ENCODE assay signal across 8 mouse cellular contexts in genomic region chr2:156774738-156775454, GRCm38 (mm10). TPM values are rescaled to one million over a fixed set of nuclear protein-coding genes. Genes with fewer than 3 reads are reported as not detected.
A peak's percentile ranks its signal among the peaks of the same experiment; 100 is the strongest.
DNase-seq lines count a peak whose midpoint lies in the region; ATAC-seq lines count a peak whose summit lies in the region.

Myl9 (plus strand) TSS chr2:156775420.

- no peaks in the 10 kb centered on the region for H3K9me3 ChIP-seq in forebrain, embryonic 15.5 days
- H3K9me3 ChIP-seq in midbrain, embryonic 10.5 days (replicated peaks) = no peaks in the 10 kb centered on the region

- H3K27me3 ChIP-seq in forebrain, embryonic 15.5 days = no peaks in the 10 kb centered on the region
- peaks cover 27% of the 10 kb centered on the region for H3K27me3 ChIP-seq in midbrain, embryonic 10.5 days (ENCODE audit: low read depth, poor library complexity, severe bottlenecking)

- peak within 1 kb of the TSS; percentile 33 for H3K9ac ChIP-seq in forebrain, embryonic 15.5 days (replicated peaks)

- no peaks in the 10 kb centered on the region for H3K36me3 ChIP-seq in forebrain, embryonic 15.5 days
- no peaks in the 10 kb centered on the region for H3K36me3 ChIP-seq in midbrain, embryonic 10.5 days

- peak within 1 kb of the TSS; percentile 38 for H3K4me3 ChIP-seq in forebrain, embryonic 15.5 days
- peak within 1 kb of the TSS; percentile 60 for H3K4me3 ChIP-seq in midbrain, embryonic 10.5 days

- intact Hi-C loops in left cerebral cortex, postnatal 25 days (cut with DNase I) = no loop called here

- peak; percentile 80 for ATAC-seq in forebrain, embryonic 15.5 days (replicated peaks)
- ATAC-seq in cerebellum, adult (ENCODE audit: insufficient number of reproducible peaks, low FRiP score, low TSS enrichment) = no peak

- H3K4me2 ChIP-seq in forebrain, embryonic 15.5 days (replicated peaks) = peak within 1 kb of the TSS; percentile 65

- peak within 1 kb of the TSS; percentile 65 for H3K27ac ChIP-seq in forebrain, embryonic 15.5 days (replicated peaks)
- H3K27ac ChIP-seq in midbrain, embryonic 10.5 days (replicated peaks) = peak within 1 kb of the TSS; percentile 89

- peaks cover 25% of the 10 kb centered on the region for H3K4me1 ChIP-seq in forebrain, embryonic 15.5 days
- peaks cover 28% of the 10 kb centered on the region for H3K4me1 ChIP-seq in midbrain, embryonic 10.5 days

- 1% methylated on average over 28 of the region's 28 CpGs for WGBS in forebrain, embryonic 15.5 days
- WGBS in midbrain, embryonic 10.5 days = 3% methylated on average over 28 of the region's 28 CpGs

- peak; percentile 56 for DNase-seq in ES-CJ7 (ENCODE audit: low read depth, low spot score)
- DNase-seq in adrenal gland, adult 2 months = peak; percentile 42
- DNase-seq in heart, postnatal 4 days = peak; percentile 84
- DNase-seq in left cerebral cortex, postnatal 25 days (ENCODE audit: low spot score in 2 of 2) = no peak
- DNase-seq in midbrain, embryonic 10.5 days (ENCODE audit: low spot score) = peak; percentile 80
- no peak for DNase-seq in urinary bladder, postnatal 25 days (ENCODE audit: low spot score)

RNA-seq across cellular contexts. Expression of gene Myl9, which starts in this region (rescaled TPM):
- 10 to 100 TPM; 74.9 to 85.2 TPM for total RNA-seq in adrenal gland, adult 2 months (2021)
- 44.0 and 48.0 TPM in 2 replicates for polyA plus RNA-seq in adrenal gland, adult 2 months (2012; rRNA removed)
- 32.2 and 34.2 TPM in 2 replicates for polyA plus RNA-seq in forebrain, embryonic 15.5 days (2015; fragmentation: Nextera tagmentation; extraction: Ambion mirVana)
- 1,000 to 10,000 TPM; 1,178 to 1,267 TPM for total RNA-seq in heart, postnatal 4 days (2021)
- 10 to 100 TPM; 14.7 to 16.1 TPM for total RNA-seq in left cerebral cortex, postnatal 25 days (2021)
- polyA plus RNA-seq in midbrain, embryonic 10.5 days (2016; fragmentation: Nextera tagmentation; extraction: Ambion mirVana) = 83.4 and 120 TPM in 2 replicates

Comparison
In these comparisons a context has a peak if more than half of its experiments do, and no peak if none do; other contexts are left out.
1. RNA of gene Myl9 (total RNA-seq): 1,178 to 1,267 TPM in heart, postnatal 4 days; 74.9 to 85.2 TPM in adrenal gland, adult 2 months and 14.7 to 16.1 TPM in left cerebral cortex, postnatal 25 days; every median in the first group is over 10 times any median in the second.
2. DNase-seq: peak in ES-CJ7 (single experiment), adrenal gland, adult 2 months (single experiment), heart, postnatal 4 days (single experiment) and midbrain, embryonic 10.5 days (single experiment); none in left cerebral cortex, postnatal 25 days (0 of 2) and urinary bladder, postnatal 25 days (single experiment).